Mouse (Mus musculus) hindbrain, embryonic 12.5 days (tissue): ENCODE measurements around the gene Slc41a2. TPM values are rescaled to one million over a fixed set of nuclear protein-coding genes. Genes with fewer than 3 reads are reported as not detected.
A peak's percentile ranks its signal among the peaks of the same experiment; 100 is the strongest.

Experiments
- ATAC-seq: fragments of 200-750 bp; cut with Nextera tagmentation; 2 replicates; pipeline ENCODE4 v1.8.0; 2017; ENCODE audit warnings: moderate TSS enrichment; ENCODE audit not compliant: low FRiP score
- H3K27ac ChIP-seq: fragments of 300-500 bp; sonication (generic); 2 replicates; pipeline ENCODE4 v1.5.1; 2016; ENCODE audit warnings: mild to moderate bottlenecking
- H3K27me3 ChIP-seq: fragments of 300-500 bp; sonication (generic); 2 replicates; pipeline ENCODE4 v1.6.1; 2016; ENCODE audit warnings: mild to moderate bottlenecking
- H3K36me3 ChIP-seq: fragments of 300-500 bp; sonication (generic); 2 replicates; pipeline ENCODE4 v1.6.1; 2016; ENCODE audit warnings: mild to moderate bottlenecking
- H3K4me1 ChIP-seq: fragments of 300-500 bp; sonication (generic); 2 replicates; pipeline ENCODE4 v1.6.1; 2016
- H3K4me2 ChIP-seq: fragments of 300-500 bp; sonication (generic); replicated peaks from 2 replicates; pipeline ENCODE4 v1.6.1; 2016; ENCODE audit warnings: mild to moderate bottlenecking
- H3K4me3 ChIP-seq: fragments of 300-500 bp; sonication (generic); 2 replicates; pipeline ENCODE4 v1.5.1; 2016; ENCODE audit warnings: mild to moderate bottlenecking
- H3K9ac ChIP-seq: fragments of 300-500 bp; sonication (generic); 2 replicates; pipeline ENCODE4 v1.6.1; 2016; ENCODE audit warnings: mild to moderate bottlenecking, moderate library complexity
- H3K9me3 ChIP-seq: fragments of 300-500 bp; sonication (generic); replicated peaks from 2 replicates; pipeline ENCODE4 v1.6.1; 2016; ENCODE audit warnings: mild to moderate bottlenecking
- WGBS: fragments of 180-500 bp; shearing (Covaris S2); methylation state at CpG from one replicate; pipeline ENCODE4 v1.1.7; 2016; 5-methylcytosine and 5-hydroxymethylcytosine counted together
- polyA plus RNA-seq: library from polyadenylated mRNA; unstranded; fragments of >200 nt; fragmentation: Nextera tagmentation; extraction: Ambion mirVana; gene quantifications from 2 replicates; pipeline ENCODE4 v1.2.1, GENCODE M21; 2016

Slc41a2 gene
- polyA plus RNA-seq, 1 experiment from 2014 or later = 2.6 TPM

GRCm38 (mm10) chr10:83346359-83346736 lies 8.7 kb upstream of the Slc41a2 start:
- H3K36me3 ChIP-seq = no peaks in the 10 kb centered on the region
- H3K4me1 ChIP-seq = no peaks in the 10 kb centered on the region
- H3K4me3 ChIP-seq = no peak overlapping the region
- H3K27ac ChIP-seq = no peak overlapping the region
- no peak for ATAC-seq
- no peaks in the 10 kb centered on the region; the same call in none of the 2 replicates for H3K27me3 ChIP-seq
- no peak overlapping the region for H3K4me2 ChIP-seq
- WGBS = 89% methylated on average over 5 of the region's 5 CpGs
- H3K9ac ChIP-seq = no peak overlapping the region
- H3K9me3 ChIP-seq = no peaks in the 10 kb centered on the region

- Histone ChIP-seq H3K9ac (no peak overlapping the region), H3K4me1 (no peaks in the 10 kb centered on the region), H3K27me3 (no peaks in the 10 kb centered on the region; the same call in none of the 2 replicates), H3K36me3 (no peaks in the 10 kb centered on the region), H3K4me2 (no peak overlapping the region), H3K9me3 (no peaks in the 10 kb centered on the region), H3K4me3 (no peak overlapping the region), H3K27ac (no peak overlapping the region)
- ATAC-seq = no peak
- WGBS = 37% methylated on average over 7 of the region's 7 CpGs
Observed at GRCm38 (mm10) chr10:83345693-83346358, 8.1 kb upstream of the Slc41a2 start.

- no peak for ATAC-seq
- H3K36me3 ChIP-seq = no peaks in the 10 kb centered on the region
- no peak overlapping the region for H3K9ac ChIP-seq
- no peak overlapping the region for H3K27ac ChIP-seq
- 48% methylated on average over 2 of the region's 2 CpGs for WGBS
- H3K4me3 ChIP-seq = no peak overlapping the region
- H3K4me1 ChIP-seq = no peaks in the 10 kb centered on the region
- no peaks in the 10 kb centered on the region for H3K9me3 ChIP-seq
- no peak overlapping the region for H3K4me2 ChIP-seq
- H3K27me3 ChIP-seq = peaks cover 8% of the 10 kb centered on the region
Observed at GRCm38 (mm10) chr10:83343828-83344685, 6.4 kb upstream of the Slc41a2 start.

- H3K27me3 ChIP-seq = peaks cover 13% of the 10 kb centered on the region
- no peaks in the 10 kb centered on the region for H3K4me1 ChIP-seq
- no peak overlapping the region for H3K4me3 ChIP-seq
- ATAC-seq = no peak
- 89% methylated on average over 5 of the region's 5 CpGs for WGBS
- H3K27ac ChIP-seq = no peak overlapping the region
- H3K4me2 ChIP-seq = no peak overlapping the region
- no peaks in the 10 kb centered on the region for H3K9me3 ChIP-seq
- no peaks in the 10 kb centered on the region for H3K36me3 ChIP-seq
- H3K9ac ChIP-seq = no peak overlapping the region
Observed at GRCm38 (mm10) chr10:83343171-83343570, 5.5 kb upstream of the Slc41a2 start.

DNA sequence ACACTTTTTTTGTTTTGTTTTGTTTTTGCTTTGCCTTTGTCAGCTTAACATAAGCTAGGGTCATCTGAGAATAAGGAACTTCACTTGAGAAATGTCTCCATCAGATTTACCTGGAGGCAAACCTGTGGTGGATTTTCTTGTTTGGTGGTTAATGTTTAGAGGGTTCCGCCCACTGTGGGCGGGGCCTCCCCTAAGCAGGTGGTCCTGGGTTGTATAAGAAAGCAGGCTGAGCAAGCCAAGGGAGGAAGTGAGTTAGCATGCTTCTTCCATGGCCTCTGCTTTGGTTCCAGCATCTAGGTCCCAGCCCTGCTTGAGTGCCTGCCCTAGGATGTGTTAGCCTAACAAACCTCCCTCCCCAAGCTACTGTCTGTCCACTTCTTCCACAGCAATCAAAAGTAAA lies 3.5 kb upstream of the Slc41a2 start:
- Histone ChIP-seq H3K4me1 (0 out of 2 replicates have a peak, but pooled peaks cover 2% of the 10 kb centered on the region), H3K4me2 (no peak overlapping the region), H3K27me3 (peaks cover 26% of the 10 kb centered on the region), H3K4me3 (no peak overlapping the region), H3K9ac (no peak overlapping the region), H3K27ac (no peak overlapping the region), H3K9me3 (no peaks in the 10 kb centered on the region), H3K36me3 (no peaks in the 10 kb centered on the region)
- ATAC-seq = no peak
- WGBS = 41% methylated on average over 2 of the region's 2 CpGs

- Histone ChIP-seq H3K9ac (peak overlapping the region; percentile 84; the same call in 1 of the 2 replicates), H3K4me3 (peak overlapping the region; percentile 65), H3K27me3 (peaks cover 50% of the 10 kb centered on the region), H3K4me2 (peak overlapping the region; percentile 92), H3K27ac (peak overlapping the region; percentile 79; the same call in 1 of the 2 replicates), H3K9me3 (no peaks in the 10 kb centered on the region), H3K4me1 (0 out of 2 replicates have a peak, but pooled peaks cover 2% of the 10 kb centered on the region), H3K36me3 (no peaks in the 10 kb centered on the region)
- peak; percentile 24; the same call in 1 of the 2 replicates for ATAC-seq
- 50% methylated on average over 8 of the region's 9 CpGs for WGBS
Observed at GRCm38 (mm10) chr10:83337971-83338598, 403 bp upstream of the Slc41a2 start.

- Histone ChIP-seq H3K4me1 (0 out of 2 replicates have a peak, but pooled peaks cover 2% of the 10 kb centered on the region), H3K9ac (no peak overlapping the region), H3K36me3 (no peaks in the 10 kb centered on the region), H3K4me2 (peak overlapping the region; percentile 13; the same call in 1 of the 2 replicates), H3K9me3 (no peaks in the 10 kb centered on the region), H3K27ac (no peak overlapping the region), H3K27me3 (peaks cover 58% of the 10 kb centered on the region), H3K4me3 (no peak overlapping the region)
- WGBS = 27% methylated on average over 7 of the region's 7 CpGs
- no peak for ATAC-seq
Observed at GRCm38 (mm10) chr10:83336336-83336735, 1.3 kb downstream of the Slc41a2 start.

DNA sequence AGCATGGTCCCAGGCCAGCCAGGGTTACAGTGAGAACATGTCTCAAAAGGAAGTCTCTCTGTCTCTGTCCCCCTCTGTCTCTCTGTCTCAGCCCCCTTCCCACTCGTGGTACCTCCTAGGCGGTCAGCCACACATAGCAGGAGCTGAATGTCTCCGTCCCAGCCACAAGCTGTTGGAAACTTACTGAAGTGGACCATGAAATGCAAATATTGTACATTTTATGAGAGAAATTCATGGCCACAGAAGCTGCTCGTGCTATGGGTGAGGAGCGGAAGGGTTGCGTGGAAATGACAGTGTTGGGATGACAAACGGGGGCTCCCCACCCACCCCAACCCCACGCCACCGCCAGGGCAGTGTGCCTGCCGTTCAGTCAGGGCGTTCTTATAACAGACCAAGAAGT lies 5.1 kb downstream of the Slc41a2 start:
- no peak overlapping the region for H3K27ac ChIP-seq
- no peaks in the 10 kb centered on the region for H3K36me3 ChIP-seq
- H3K9ac ChIP-seq = no peak overlapping the region
- H3K4me1 ChIP-seq = no peaks in the 10 kb centered on the region
- peaks cover 40% of the 10 kb centered on the region for H3K27me3 ChIP-seq
- no peak overlapping the region for H3K4me2 ChIP-seq
- no peaks in the 10 kb centered on the region for H3K9me3 ChIP-seq
- H3K4me3 ChIP-seq = no peak overlapping the region
- 88% methylated on average over 11 of the region's 11 CpGs for WGBS
- ATAC-seq = no peak

- H3K4me1 ChIP-seq = no peaks in the 10 kb centered on the region
- 90% methylated on average over 5 of the region's 5 CpGs for WGBS
- H3K9me3 ChIP-seq = no peaks in the 10 kb centered on the region
- peaks cover 35% of the 10 kb centered on the region for H3K27me3 ChIP-seq
- H3K27ac ChIP-seq = no peak overlapping the region
- ATAC-seq = no peak
- no peak overlapping the region for H3K9ac ChIP-seq
- no peak overlapping the region for H3K4me2 ChIP-seq
- no peaks in the 10 kb centered on the region for H3K36me3 ChIP-seq
- H3K4me3 ChIP-seq = no peak overlapping the region
Observed at GRCm38 (mm10) chr10:83331811-83332210, 5.9 kb downstream of the Slc41a2 start.

- H3K27me3 ChIP-seq = peaks cover 23% of the 10 kb centered on the region
- H3K4me1 ChIP-seq = no peaks in the 10 kb centered on the region
- 77% methylated on average over 6 of the region's 6 CpGs for WGBS
- no peaks in the 10 kb centered on the region for H3K36me3 ChIP-seq
- H3K9me3 ChIP-seq = no peaks in the 10 kb centered on the region
- no peak overlapping the region for H3K4me2 ChIP-seq
- H3K4me3 ChIP-seq = no peak overlapping the region
- no peak overlapping the region for H3K9ac ChIP-seq
- H3K27ac ChIP-seq = no peak overlapping the region
- ATAC-seq = no peak
Observed at GRCm38 (mm10) chr10:83330336-83330735, 7.3 kb downstream of the Slc41a2 start.

- no peak overlapping the region for H3K27ac ChIP-seq
- no peaks in the 10 kb centered on the region for H3K9me3 ChIP-seq
- H3K9ac ChIP-seq = no peak overlapping the region
- 69% methylated on average over 5 of the region's 5 CpGs for WGBS
- ATAC-seq = no peak
- no peak overlapping the region for H3K4me3 ChIP-seq
- no peaks in the 10 kb centered on the region for H3K36me3 ChIP-seq
- H3K27me3 ChIP-seq = peaks cover 8% of the 10 kb centered on the region; the same call in 1 of the 2 replicates
- H3K4me2 ChIP-seq = no peak overlapping the region
- no peaks in the 10 kb centered on the region for H3K4me1 ChIP-seq
Observed at GRCm38 (mm10) chr10:83328791-83329190, 8.9 kb downstream of the Slc41a2 start.

GRCm38 (mm10) chr10:83326648-83327285 lies 10.9 kb downstream of the Slc41a2 start:
- H3K9ac ChIP-seq = no peak overlapping the region
- no peak overlapping the region for H3K4me2 ChIP-seq
- no peaks in the 10 kb centered on the region for H3K9me3 ChIP-seq
- H3K4me1 ChIP-seq = no peaks in the 10 kb centered on the region
- 90% methylated on average over 14 of the region's 14 CpGs for WGBS
- H3K27ac ChIP-seq = no peak overlapping the region
- no peak for ATAC-seq
- no peaks in the 10 kb centered on the region for H3K27me3 ChIP-seq
- H3K36me3 ChIP-seq = no peaks in the 10 kb centered on the region
- no peak overlapping the region for H3K4me3 ChIP-seq
